Mouse (Mus musculus): ENCODE measurements around the gene Gm20481. TPM values are rescaled to one million over a fixed set of nuclear protein-coding genes. Genes with fewer than 3 reads are reported as not detected.
"Not testable (repeated sequence)": the region's sequence is repeated elsewhere in the genome, so short reads cannot be mapped to it uniquely, and the experiment has no call there.

The Gm20481 gene
- not detected in 2 replicates for total RNA-seq (2014; rRNA removed)
- polyA plus RNA-seq (2015; fragmentation: Nextera tagmentation; extraction: Ambion mirVana), result not detected in 2 replicates

- not testable (repeated sequence) for H3K9ac ChIP-seq (replicated peaks; ENCODE audit: low read length); H3K4me2 ChIP-seq (ENCODE audit: low read depth, low read length); H3K9me3 ChIP-seq (ENCODE audit: low read length); H3K4me3 ChIP-seq (ENCODE audit: low read length); H3K4me1 ChIP-seq (ENCODE audit: insufficient read depth, low read length); DNase-seq (ENCODE audit: low spot score); H3K27ac ChIP-seq; ATAC-seq; H3K36me3 ChIP-seq (ENCODE audit: insufficient read depth, low read length)
- H3K27me3 ChIP-seq (ENCODE audit: insufficient read depth, low read length), result peaks cover 14% of the 10 kb centered on the region; the same call in 1 of the 2 replicates
- 58% methylated on average over 6 of the region's 11 CpGs for WGBS
Measured at GRCm38 (mm10) chr17:34969822-34970221, at the start of gene Gm20481. Gm20481 (plus strand) TSS chr17:34969912.

- H3K4me3 ChIP-seq (ENCODE audit: low read length), result no peak overlapping the region
- H3K9ac ChIP-seq (replicated peaks; ENCODE audit: low read length), result no peak overlapping the region
- no peaks in the 10 kb centered on the region for H3K36me3 ChIP-seq (ENCODE audit: insufficient read depth, low read length)
- no peak for ATAC-seq
- no peaks in the 10 kb centered on the region for H3K27me3 ChIP-seq (ENCODE audit: insufficient read depth, low read length)
- TF ChIP-seq CTCF (IDR thresholded peaks at IDR 0.05; ENCODE audit: low read depth), result peak; percentile 17; the same call in 1 of the 2 replicates
- WGBS, result 56% methylated on average over 6 of the region's 6 CpGs
- H3K4me1 ChIP-seq (ENCODE audit: insufficient read depth, low read length), result no peaks in the 10 kb centered on the region
- no peaks in the 10 kb centered on the region for H3K9me3 ChIP-seq (ENCODE audit: low read length)
- DNase-seq (ENCODE audit: low spot score), result no peak
- no peak overlapping the region for H3K27ac ChIP-seq
- no peak overlapping the region for H3K4me2 ChIP-seq (ENCODE audit: low read depth, low read length)
Measured at GRCm38 (mm10) chr17:34922939-34923338, 46.8 kb upstream of the Gm20481 start.

- Histone ChIP-seq H3K9me3 (ENCODE audit: low read length) (no peaks in the 10 kb centered on the region), H3K4me3 (ENCODE audit: low read length) (no peak overlapping the region), H3K27me3 (ENCODE audit: insufficient read depth, low read length) (no peaks in the 10 kb centered on the region), H3K4me2 (ENCODE audit: low read depth, low read length) (no peak overlapping the region), H3K36me3 (ENCODE audit: insufficient read depth, low read length) (no peaks in the 10 kb centered on the region), H3K4me1 (ENCODE audit: insufficient read depth, low read length) (no peaks in the 10 kb centered on the region), H3K9ac (replicated peaks; ENCODE audit: low read length) (no peak overlapping the region), H3K27ac (no peak overlapping the region)
- DNase-seq (ENCODE audit: low spot score), result no peak
- 69% methylated on average over 5 of the region's 5 CpGs for WGBS
- no peak for ATAC-seq
- TF ChIP-seq CTCF (IDR thresholded peaks at IDR 0.05; ENCODE audit: low read depth), result no peak
Measured at GRCm38 (mm10) chr17:34924258-34924657, 45.5 kb upstream of the Gm20481 start.

DNA sequence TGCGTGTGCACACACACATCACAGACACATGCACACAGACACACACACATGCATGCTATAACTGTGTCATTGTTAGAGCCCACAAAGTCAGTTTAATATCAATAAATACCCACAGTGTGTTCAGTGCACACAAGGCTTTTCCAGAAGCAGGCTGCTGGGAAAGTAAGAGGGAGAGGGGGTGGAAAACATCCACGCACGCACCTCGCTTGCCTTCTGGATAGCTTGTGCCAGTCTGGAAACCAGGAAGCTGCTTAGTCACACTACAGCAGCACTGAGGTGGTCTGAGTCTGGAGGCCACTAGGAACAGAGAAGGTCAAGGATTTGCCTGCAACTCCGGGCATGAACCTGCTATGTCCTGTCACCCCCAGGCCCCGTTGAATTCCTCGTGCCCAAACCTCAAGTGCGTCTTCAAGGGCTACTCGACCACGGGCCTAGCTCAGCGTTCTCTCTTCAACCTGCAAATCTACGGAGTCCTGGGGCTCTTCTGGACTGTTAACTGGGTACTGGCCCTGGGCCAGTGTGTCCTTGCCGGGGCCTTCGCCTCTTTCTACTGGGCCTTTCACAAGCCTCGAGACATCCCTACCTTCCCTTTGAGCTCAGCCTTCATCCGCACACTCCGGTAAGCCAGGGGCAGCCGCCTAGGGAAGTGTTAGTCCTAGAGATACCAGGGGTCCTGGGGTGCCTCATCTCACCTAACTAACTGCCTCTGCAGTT, 42.2 kb upstream of the Gm20481 start:
- H3K27me3 ChIP-seq (ENCODE audit: insufficient read depth, low read length), result no peaks in the 10 kb centered on the region
- 89% methylated on average over 18 of the region's 18 CpGs for WGBS
- H3K4me2 ChIP-seq (ENCODE audit: low read depth, low read length), result no peak overlapping the region
- ATAC-seq (no peak), DNase-seq (ENCODE audit: low spot score) (no peak)
- H3K9ac ChIP-seq (replicated peaks; ENCODE audit: low read length), result no peak overlapping the region
- H3K36me3 ChIP-seq (ENCODE audit: insufficient read depth, low read length), result no peaks in the 10 kb centered on the region
- H3K9me3 ChIP-seq (ENCODE audit: low read length), result no peaks in the 10 kb centered on the region
- H3K27ac ChIP-seq, result no peak overlapping the region
- TF ChIP-seq CTCF (IDR thresholded peaks at IDR 0.05; ENCODE audit: low read depth), result no peak
- H3K4me1 ChIP-seq (ENCODE audit: insufficient read depth, low read length), result no peaks in the 10 kb centered on the region
- no peak overlapping the region for H3K4me3 ChIP-seq (ENCODE audit: low read length)

- ATAC-seq, result no peak
- WGBS, result 72% methylated on average over 4 of the region's 4 CpGs
Measured at GRCm38 (mm10) chr17:34928841-34929240, 40.9 kb upstream of the Gm20481 start.

DNA sequence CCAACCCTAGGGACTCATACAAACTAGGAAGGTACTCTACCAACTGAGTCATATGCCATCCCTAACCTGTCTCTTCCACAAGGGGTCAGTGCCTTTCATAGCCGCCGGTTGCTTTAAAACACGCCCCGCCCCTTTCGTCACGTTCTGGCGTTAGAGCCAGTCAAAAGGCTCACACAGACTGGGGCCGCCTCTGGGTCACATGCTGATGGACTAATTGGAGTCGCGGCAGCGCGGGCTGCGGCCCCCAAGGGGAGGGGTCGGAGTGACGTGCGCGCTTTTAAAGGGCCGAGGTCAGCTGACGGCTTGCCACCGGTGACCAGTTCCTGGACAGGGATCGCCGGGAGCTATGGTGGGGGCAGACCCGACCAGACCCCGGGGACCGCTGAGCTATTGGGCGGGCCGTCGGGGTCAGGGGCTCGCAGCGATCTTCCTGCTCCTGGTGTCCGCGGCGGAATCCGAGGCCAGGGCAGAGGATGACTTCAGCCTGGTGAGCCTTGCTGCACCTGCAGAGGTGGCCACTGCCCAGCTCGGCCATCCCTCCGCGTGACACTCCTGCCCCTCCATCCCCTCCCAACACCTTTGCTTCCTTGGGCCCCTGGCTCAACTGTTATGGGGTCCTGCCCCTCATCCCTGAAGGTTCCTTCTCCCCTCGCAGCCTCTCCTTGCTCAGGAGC, 38.5 kb upstream of the Gm20481 start, which contains the start of gene Neu1:
Gene Neu1 (plus strand): TSS at position 193 of the 674 bp plus-strand sequence.
- Histone ChIP-seq H3K9ac (replicated peaks; ENCODE audit: low read length) (peak within 1 kb of the TSS; percentile 73), H3K4me3 (ENCODE audit: low read length) (peak within 1 kb of the TSS; percentile 75), H3K9me3 (ENCODE audit: low read length) (no peaks in the 10 kb centered on the region), H3K4me2 (ENCODE audit: low read depth, low read length) (peak within 1 kb of the TSS; percentile 88), H3K27ac (peak within 1 kb of the TSS; percentile 80), H3K27me3 (ENCODE audit: insufficient read depth, low read length) (no peaks in the 10 kb centered on the region), H3K4me1 (ENCODE audit: insufficient read depth, low read length) (no peaks in the 10 kb centered on the region), H3K36me3 (ENCODE audit: insufficient read depth, low read length) (peaks cover 20% of the 10 kb centered on the region)
- DNase-seq (ENCODE audit: low spot score) (peak; percentile 100), ATAC-seq (peak; percentile 98)
- TF ChIP-seq CTCF (IDR thresholded peaks at IDR 0.05; ENCODE audit: low read depth), result peak; percentile 86
- WGBS, result under 1% methylated on average over 38 of the region's 38 CpGs

More at GRCm38 (mm10) chr17:34928841-34929240, 40.9 kb upstream of the Gm20481 start:
- H3K36me3 ChIP-seq (ENCODE audit: insufficient read depth, low read length), result 0 out of 2 replicates have a peak, but pooled peaks cover 9% of the 10 kb centered on the region
- no peak overlapping the region for H3K4me3 ChIP-seq (ENCODE audit: low read length)
- no peak overlapping the region for H3K4me2 ChIP-seq (ENCODE audit: low read depth, low read length)
- H3K9me3 ChIP-seq (ENCODE audit: low read length), result no peaks in the 10 kb centered on the region
- no peak for TF ChIP-seq CTCF (IDR thresholded peaks at IDR 0.05; ENCODE audit: low read depth)
- H3K27me3 ChIP-seq (ENCODE audit: insufficient read depth, low read length), result no peaks in the 10 kb centered on the region
- no peak overlapping the region for H3K9ac ChIP-seq (replicated peaks; ENCODE audit: low read length)
- H3K27ac ChIP-seq, result no peak overlapping the region
- H3K4me1 ChIP-seq (ENCODE audit: insufficient read depth, low read length), result no peaks in the 10 kb centered on the region
- no peak for DNase-seq (ENCODE audit: low spot score)

Data from hindbrain, postnatal 0 days (tissue).